Mouse (Mus musculus) Muller cell, postnatal 12 days (primary cell): ENCODE measurements around the gene Lcorl.
"Not testable (repeated sequence)": the region's sequence is repeated elsewhere in the genome, so short reads cannot be mapped to it uniquely, and the experiment has no call there.

Experiments
- DNase-seq: peaks from one replicate; pipeline ENCODE4 v3.0.0-alpha.2; 2015; ENCODE audit errors: inconsistent ontology term

Gene Lcorl

DNA sequence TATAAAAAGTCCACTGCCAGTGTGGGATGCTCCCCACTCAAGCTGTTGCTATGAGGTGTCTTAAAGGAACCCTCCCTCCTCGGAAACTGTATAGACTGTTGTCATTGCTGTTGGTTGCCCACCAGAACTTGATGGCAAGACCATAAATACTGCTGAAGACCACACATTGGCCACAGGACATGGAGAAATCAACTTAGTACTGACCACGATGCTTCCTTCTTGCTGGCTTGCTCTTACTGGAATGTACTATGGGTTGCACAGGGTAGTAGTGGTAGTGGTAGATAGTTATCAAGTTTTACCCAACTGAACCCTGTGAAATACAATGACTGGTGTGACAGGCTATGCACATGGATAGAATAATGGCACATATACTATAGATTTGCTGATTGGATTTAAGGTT, 150.6 kb downstream of the Lcorl start:
- no peak for DNase-seq

DNA sequence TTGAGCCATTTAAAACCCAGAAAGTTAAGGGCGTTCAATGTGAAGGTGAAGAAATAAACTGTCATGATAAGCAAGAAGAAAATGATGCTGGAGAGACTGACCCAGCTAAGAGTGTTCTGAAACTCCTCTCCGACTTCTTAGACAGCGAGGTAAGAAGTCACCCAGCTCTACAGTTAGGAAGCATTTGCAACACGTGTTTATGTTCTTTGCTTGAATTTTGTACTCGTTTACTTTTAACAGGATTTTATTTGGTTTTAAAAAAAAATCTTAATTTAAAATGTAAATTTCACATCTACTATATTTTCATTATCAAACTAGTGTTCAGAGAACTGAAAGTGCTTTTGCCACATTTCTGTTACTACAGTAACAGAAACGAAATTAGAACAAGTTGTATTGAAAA, 165.7 kb downstream of the Lcorl start:
- no peak for DNase-seq

GRCm38 (mm10) chr5:45690802-45691201, 166.6 kb downstream of the Lcorl start:
- DNase-seq = no peak

GRCm38 (mm10) chr5:45689152-45689551, 168.3 kb downstream of the Lcorl start:
- DNase-seq = no peak

DNA sequence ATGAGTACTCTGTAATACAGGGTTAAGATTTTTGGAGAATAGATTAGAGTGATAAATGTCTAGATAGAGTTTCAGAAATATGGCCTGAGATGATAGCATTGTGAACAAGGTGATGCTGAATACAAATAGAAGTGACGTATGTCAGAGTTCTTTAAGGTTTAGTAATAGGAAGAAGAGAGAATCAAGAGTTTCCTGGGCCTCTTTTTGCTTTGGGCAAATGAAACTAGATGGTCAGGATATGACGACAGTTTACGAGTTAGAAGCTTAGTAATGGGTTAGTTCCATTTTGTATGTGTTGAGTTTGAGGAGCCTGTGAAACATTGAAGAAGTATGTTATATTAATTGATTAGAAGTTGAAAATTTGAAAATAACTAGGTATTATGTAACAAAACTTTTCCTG, 171.2 kb downstream of the Lcorl start:
- no peak for DNase-seq

DNA sequence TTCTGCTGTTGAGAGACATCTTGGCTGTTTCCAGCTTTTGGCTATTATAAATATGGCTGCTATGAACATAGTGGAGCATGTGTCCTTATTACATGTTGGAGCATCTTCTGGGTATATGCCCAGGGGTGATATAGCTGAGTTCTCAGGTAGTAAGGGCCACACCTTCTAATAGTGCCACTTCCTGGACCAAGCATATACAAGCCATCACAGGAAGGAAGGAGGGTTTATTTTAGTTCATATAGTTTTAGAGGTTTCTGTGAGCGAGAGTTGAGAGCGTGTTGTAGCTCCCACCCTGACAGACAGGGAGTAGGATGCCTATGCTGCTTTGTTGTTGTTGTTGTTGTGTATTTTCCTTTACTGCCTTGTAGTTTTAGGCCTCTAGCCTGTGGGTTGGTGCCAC, 172.2 kb downstream of the Lcorl start:
- DNase-seq = no peak

GRCm38 (mm10) chr5:45683388-45683787, 174.0 kb downstream of the Lcorl start:
- no peak for DNase-seq

DNA sequence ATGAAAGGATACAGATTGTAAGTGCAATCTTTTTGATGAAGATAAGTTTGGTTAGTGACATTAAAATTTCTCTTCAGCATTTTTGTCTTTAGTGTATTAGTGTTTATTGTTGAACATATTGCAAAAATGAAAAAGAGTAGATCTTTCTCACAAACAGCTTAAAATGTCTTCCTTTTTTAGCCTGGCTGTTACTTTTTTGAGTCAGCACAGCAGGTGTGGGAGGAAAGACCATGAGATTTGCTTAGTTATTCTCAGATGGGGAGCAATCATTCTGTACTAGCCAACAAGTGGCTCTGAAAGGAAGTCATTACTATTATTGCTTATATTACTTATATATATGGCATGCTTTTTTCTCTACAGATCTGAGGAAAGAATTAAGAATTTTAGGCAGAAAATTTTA, 177.5 kb downstream of the Lcorl start:
- DNase-seq = no peak

GRCm38 (mm10) chr5:45677639-45678038, 179.8 kb downstream of the Lcorl start:
- DNase-seq = no peak

DNA sequence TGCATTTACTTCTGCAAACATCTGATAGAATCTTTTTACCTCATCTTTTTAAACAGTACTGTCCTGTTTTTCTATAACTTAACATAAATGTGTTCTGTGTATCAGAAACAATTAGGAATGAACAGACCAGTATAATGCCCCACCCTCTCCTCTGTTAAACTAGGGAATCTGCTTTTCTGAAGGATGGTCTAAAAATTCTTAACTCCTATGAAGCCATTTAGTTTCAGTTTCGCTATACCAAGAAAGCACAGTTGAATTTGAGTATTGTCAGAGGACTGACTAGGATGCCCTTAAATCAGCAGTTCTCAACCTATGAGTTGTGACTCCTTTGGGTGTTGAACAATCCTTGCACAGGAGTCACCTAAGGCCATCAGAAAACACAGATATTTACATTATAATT, 182.4 kb downstream of the Lcorl start:
- DNase-seq = peak; percentile 39

DNA sequence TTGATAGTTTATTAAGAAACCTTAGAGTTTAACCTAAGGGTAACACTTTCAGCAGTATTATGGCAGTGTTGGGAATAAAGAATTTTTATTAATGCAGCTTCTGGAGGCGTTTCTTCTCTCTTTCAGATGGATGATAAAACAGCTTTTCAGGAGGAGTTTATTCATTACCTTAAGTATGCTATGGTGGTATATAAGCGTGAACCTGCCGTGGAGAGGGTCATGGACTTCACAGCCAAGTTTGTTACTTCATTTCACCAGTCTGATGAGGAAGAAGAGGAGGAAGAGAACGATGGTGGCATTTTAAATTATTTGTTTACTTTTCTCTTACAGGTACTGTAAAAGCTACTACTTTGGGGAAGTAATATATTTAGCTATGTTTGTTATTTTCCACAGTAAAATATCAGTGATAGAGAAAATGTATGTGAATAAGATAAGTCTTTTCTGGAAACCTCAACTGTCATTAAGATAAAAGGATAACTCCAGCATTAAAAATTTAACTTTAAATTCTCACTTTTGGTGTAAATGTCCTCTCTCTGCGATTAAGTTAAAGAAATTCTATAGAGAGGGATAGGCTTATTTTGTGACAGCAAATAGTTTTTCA, 186.4 kb downstream of the Lcorl start:
- no peak for DNase-seq

DNA sequence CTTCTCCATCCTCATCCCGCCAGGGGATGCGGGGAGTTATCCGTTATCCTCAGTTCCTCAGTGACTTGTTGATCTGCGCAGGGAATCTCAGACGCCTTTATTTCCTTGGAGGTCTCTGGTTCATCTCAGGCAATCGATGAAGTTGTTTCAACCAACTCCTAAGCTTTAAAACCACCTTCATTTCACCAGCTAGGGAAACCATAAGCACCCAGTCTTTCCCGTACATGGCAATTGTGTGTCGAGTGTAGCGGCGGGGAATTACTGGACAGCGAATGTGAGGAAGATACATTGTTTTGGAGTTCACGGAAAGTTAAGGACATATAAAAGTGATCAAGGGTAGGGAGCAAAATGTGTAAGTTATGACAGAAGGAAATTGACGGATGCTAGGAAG, 187.1 kb downstream of the Lcorl start:
- no peak for DNase-seq

DNA sequence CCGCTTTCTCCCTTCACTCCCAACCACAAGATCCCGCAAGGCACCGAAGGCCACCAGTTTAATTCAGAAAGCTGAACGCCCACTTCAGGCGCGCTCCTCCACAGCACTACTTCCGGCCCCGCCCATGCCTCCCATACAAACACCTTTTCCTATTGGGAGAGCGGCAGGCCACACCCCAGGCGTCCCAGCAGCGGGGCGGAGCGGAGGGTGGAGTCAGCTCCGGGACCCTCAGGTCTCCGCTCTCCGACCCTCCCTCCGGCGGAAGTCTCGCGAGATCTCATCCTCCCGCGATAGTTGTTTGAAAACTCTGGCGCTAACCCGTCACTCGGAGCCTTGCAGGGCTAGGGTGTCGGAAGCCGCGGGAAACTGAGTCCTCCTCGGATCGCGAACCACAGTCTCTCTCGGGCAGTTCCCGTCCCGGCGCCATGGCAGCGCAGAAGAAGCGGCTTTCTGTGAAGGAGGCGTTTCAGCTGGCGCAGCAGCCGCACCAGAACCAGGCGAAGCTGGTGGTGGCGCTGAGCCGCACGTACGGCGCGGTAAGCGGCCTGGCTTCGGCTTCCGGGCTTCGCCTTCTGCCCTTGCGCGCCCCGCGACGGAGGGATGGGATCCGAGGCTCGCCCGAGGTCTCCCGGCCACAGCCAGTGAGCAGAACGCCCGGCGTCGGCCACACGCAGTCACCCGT, 187.7 kb downstream of the Lcorl start, which contains the start of gene Ncapg:
Ncapg (plus strand) TSS at position 322 of the 682 bp plus-strand sequence.
- DNase-seq = peak; percentile 100

DNA sequence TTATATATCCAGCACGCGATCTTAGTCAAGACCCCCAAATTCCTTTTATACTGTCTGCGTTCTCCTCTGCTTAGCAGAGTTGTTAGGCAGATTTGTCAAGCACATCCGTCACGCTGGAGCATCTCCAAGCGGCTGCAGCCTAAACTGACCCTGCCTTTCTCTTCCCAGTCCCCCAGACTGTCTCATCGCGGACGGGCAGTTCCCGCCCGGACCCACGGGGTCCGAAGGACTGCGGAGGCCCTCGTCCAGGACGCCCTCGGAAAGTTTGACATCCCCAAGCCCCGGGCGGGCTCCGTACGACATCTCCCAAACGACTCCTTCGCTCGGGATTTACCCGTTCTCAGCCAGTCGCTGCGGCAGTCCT, 188.2 kb downstream of the Lcorl start:
- DNase-seq = no peak

DNA sequence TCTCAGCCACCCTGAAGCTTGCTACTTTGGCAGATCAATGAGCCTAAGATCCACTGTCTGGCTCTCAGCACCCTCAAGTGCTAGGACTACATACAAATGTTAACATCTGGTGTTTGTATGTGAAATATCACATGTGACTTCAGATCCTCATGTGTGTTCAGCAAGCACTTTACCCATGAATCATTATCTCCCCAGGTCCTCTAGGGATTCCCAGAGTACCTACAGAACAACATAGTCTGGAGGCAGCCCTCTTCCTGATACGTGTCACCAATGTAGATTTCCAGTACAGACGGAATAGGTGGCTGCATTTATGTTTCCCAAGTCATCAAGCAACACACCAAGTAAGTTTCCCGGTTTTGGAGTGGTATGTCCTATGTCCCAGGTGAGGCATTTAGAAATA, 188.6 kb downstream of the Lcorl start:
- DNase-seq = peak; percentile 17

GRCm38 (mm10) chr5:45668324-45668723, 189.1 kb downstream of the Lcorl start:
- peak; percentile 32 for DNase-seq

DNA sequence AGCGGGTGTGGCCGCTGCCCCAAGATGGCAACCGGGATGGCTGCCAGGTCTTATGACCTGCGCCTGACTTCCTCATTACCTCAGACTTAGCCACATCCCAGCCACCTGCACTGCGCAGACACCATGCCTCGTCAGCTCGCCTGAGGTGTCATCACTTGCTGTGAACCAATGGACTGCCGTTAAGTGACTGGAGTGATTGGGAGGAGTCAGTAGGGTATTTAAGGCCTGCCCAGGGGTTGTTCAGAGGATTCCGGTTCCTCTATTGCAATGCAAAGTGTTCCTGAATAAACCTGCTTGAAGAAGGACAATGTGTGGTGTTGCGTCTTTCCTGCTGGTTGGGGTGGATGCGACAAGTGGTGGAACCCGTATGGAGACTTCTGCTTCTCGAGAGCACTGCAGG, 199.0 kb downstream of the Lcorl start:
- not testable (repeated sequence) for DNase-seq

GRCm38 (mm10) chr5:45651026-45651703, 206.2 kb downstream of the Lcorl start:
- no peak for DNase-seq
